Mouse (Mus musculus): ENCODE data around the gene Dbt.

- TF ChIP-seq CTCF (IDR thresholded peaks at IDR 0.05; ENCODE audit: control insufficient read depth, insufficient read depth, low read length) = no peak
- TF ChIP-seq POLR2A (IDR thresholded peaks at IDR 0.05; ENCODE audit: borderline replicate concordance, control insufficient read depth, low read depth, low read length) = no peak
Observed at GRCm38 (mm10) chr3:116483271-116483670, 29.6 kb upstream of the Dbt start.

Data from bone marrow, adult 2 months (tissue).